Mouse (Mus musculus) heart, postnatal 0 days (tissue): ENCODE data around the gene Carm1.

ENCODE experiments used
- CTCF ChIP-seq: IDR thresholded peaks from 2 replicates; pipeline ENCODE4 v1.5.1; 2016; ENCODE audit warnings: antibody characterized with exemption, control low read depth, low read depth
- EP300 ChIP-seq: IDR thresholded peaks from 2 replicates; pipeline ENCODE4 v1.6.1; 2016; ENCODE audit warnings: antibody characterized with exemption, low read depth

GRCm38 (mm10) chr9:21598198-21598597 is 51.5 kb downstream of the Carm1 start:
- TF ChIP-seq EP300 (no peak), CTCF (no peak)
